8 mouse cellular contexts compared by ENCODE assay signal in genomic region chr12:86882279-86883018, GRCm38 (mm10). TPM values are rescaled to one million over a fixed set of nuclear protein-coding genes. Genes with fewer than 3 reads are reported as not detected.
DNase-seq lines count a peak whose midpoint lies in the region; ATAC-seq and TF ChIP-seq lines count a peak whose summit lies in the region.

No protein-coding gene starts in this region.

- peak overlapping the region; percentile 100 for H3K27ac ChIP-seq in spleen, adult 2 months (ENCODE audit: insufficient read depth, low read length)
- H3K27ac ChIP-seq in intestine, embryonic 15.5 days: peak overlapping the region; percentile 98
- H3K27ac ChIP-seq in limb, embryonic 14.5 days (replicated peaks; ENCODE audit: low read depth, low read length): peak overlapping the region; percentile 97
- peak overlapping the region; percentile 99 for H3K27ac ChIP-seq in midbrain, postnatal 0 days (ENCODE audit: low read depth, low read length)

- peak overlapping the region; percentile 99 for H3K4me3 ChIP-seq in spleen, adult 2 months (ENCODE audit: extremely low read depth, insufficient read depth, insufficient read length)
- peak overlapping the region; percentile 54 for H3K4me3 ChIP-seq in intestine, embryonic 15.5 days (replicated peaks)
- H3K4me3 ChIP-seq in limb, embryonic 14.5 days (replicated peaks; ENCODE audit: low read length): peak overlapping the region; percentile 97
- H3K4me3 ChIP-seq in midbrain, postnatal 0 days (ENCODE audit: low read depth, low read length): peak overlapping the region; percentile 92

- H3K27me3 ChIP-seq in spleen, adult 2 months (ENCODE audit: control insufficient read depth, insufficient read depth, low read length): 0 out of 2 replicates have a peak, but pooled peaks cover 1% of the 10 kb centered on the region
- H3K27me3 ChIP-seq in intestine, embryonic 15.5 days (replicated peaks): no peaks in the 10 kb centered on the region
- no peaks in the 10 kb centered on the region for H3K27me3 ChIP-seq in limb, embryonic 14.5 days (ENCODE audit: control insufficient read depth, insufficient read depth, low read length)
- H3K27me3 ChIP-seq in midbrain, postnatal 0 days (ENCODE audit: insufficient read depth, low read length): no peaks in the 10 kb centered on the region

- H3K4me2 ChIP-seq in intestine, embryonic 15.5 days (replicated peaks): peak overlapping the region; percentile 89
- peak overlapping the region; percentile 98 for H3K4me2 ChIP-seq in limb, embryonic 14.5 days (replicated peaks; ENCODE audit: low read depth, low read length, severe bottlenecking)
- peak overlapping the region; percentile 90 for H3K4me2 ChIP-seq in midbrain, postnatal 0 days (ENCODE audit: low read depth, low read length, poor library complexity, severe bottlenecking)

- peaks cover 20% of the 10 kb centered on the region for H3K4me1 ChIP-seq in spleen, adult 2 months (ENCODE audit: control insufficient read depth, insufficient read depth, insufficient read length)
- H3K4me1 ChIP-seq in intestine, embryonic 15.5 days (replicated peaks): peaks cover 33% of the 10 kb centered on the region
- peaks cover 43% of the 10 kb centered on the region for H3K4me1 ChIP-seq in limb, embryonic 14.5 days (ENCODE audit: control insufficient read depth, insufficient read depth, low read length)
- H3K4me1 ChIP-seq in midbrain, postnatal 0 days (ENCODE audit: insufficient read depth, low read length): peaks cover 20% of the 10 kb centered on the region

- ATAC-seq in intestine, embryonic 15.5 days: no peak
- ATAC-seq in limb, embryonic 14.5 days (ENCODE audit: low FRiP score, low read depth): no peak
- ATAC-seq in midbrain, postnatal 0 days (ENCODE audit: low FRiP score): peak; percentile 12; the same call in 1 of the 2 replicates

- no peak for TF ChIP-seq POLR2A in spleen, adult 2 months (IDR thresholded peaks at IDR 0.05; ENCODE audit: low read depth, low read length)
- no peak for TF ChIP-seq POLR2A in limb, embryonic 14.5 days (IDR thresholded peaks at IDR 0.05; ENCODE audit: borderline replicate concordance, extremely low read depth, insufficient read depth, insufficient read length)

- H3K9me3 ChIP-seq in intestine, embryonic 15.5 days: no peaks in the 10 kb centered on the region
- no peaks in the 10 kb centered on the region for H3K9me3 ChIP-seq in limb, embryonic 14.5 days (ENCODE audit: control insufficient read depth, low read length)
- H3K9me3 ChIP-seq in midbrain, postnatal 0 days (ENCODE audit: low read length): no peaks in the 10 kb centered on the region

- peak overlapping the region; percentile 96 for H3K9ac ChIP-seq in intestine, embryonic 15.5 days
- H3K9ac ChIP-seq in limb, embryonic 14.5 days (ENCODE audit: low read depth, low read length, severe bottlenecking): peak overlapping the region; percentile 93
- H3K9ac ChIP-seq in midbrain, postnatal 0 days (replicated peaks; ENCODE audit: low read length, poor library complexity, severe bottlenecking): peak overlapping the region; percentile 100

- 15% methylated on average over 59 of the region's 59 CpGs for WGBS in spleen, adult 2 months
- 1% methylated on average over 59 of the region's 59 CpGs for WGBS in intestine, embryonic 15.5 days
- under 1% methylated on average over 56 of the region's 59 CpGs for WGBS in limb, embryonic 14.5 days
- under 1% methylated on average over 56 of the region's 59 CpGs for WGBS in midbrain, postnatal 0 days

- TF ChIP-seq CTCF in spleen, adult 2 months (IDR thresholded peaks at IDR 0.05; ENCODE audit: extremely low read depth, insufficient read depth, insufficient read length, insufficient replicate concordance): no peak
- TF ChIP-seq CTCF in midbrain, postnatal 0 days (IDR thresholded peaks at IDR 0.05): no peak

- DNase-seq in spleen, adult 2 months (ENCODE audit: low read depth in 1 of 2, low spot score in 2 of 2): peak in 1 of 2 experiments; percentile 42
- no peak for DNase-seq in spleen, postnatal 14 days (ENCODE audit: low spot score in 2 of 2)
- peak; percentile 35 to 64 for DNase-seq in cerebellum, postnatal 4 days (ENCODE audit: low spot score in 2 of 2)
- DNase-seq in gastrocnemius, postnatal 14 days: peak; percentile 78
- DNase-seq in limb, embryonic 14.5 days (ENCODE audit: low spot score): peak; percentile 55
- DNase-seq in midbrain, postnatal 0 days (ENCODE audit: low spot score): peak; percentile 80
- peak; percentile 66 for DNase-seq in testis, postnatal 14 days (ENCODE audit: low spot score)

- intact Hi-C loops in gastrocnemius, postnatal 14 days (cut with DNase I; ENCODE audit: low total_unique reads): loop anchor here (5.0 kb wide), 1 partner anchor 75 kb away; no protein-coding TSS in a partner anchor

- peaks cover 5% of the 10 kb centered on the region; the same call in 1 of the 2 replicates for H3K36me3 ChIP-seq in spleen, adult 2 months (ENCODE audit: control insufficient read depth, insufficient read depth, low read length)
- H3K36me3 ChIP-seq in intestine, embryonic 15.5 days: no peaks in the 10 kb centered on the region
- peaks cover 15% of the 10 kb centered on the region for H3K36me3 ChIP-seq in limb, embryonic 14.5 days (ENCODE audit: control insufficient read depth, insufficient read depth, low read length)
- peaks cover 3% of the 10 kb centered on the region; the same call in 1 of the 2 replicates for H3K36me3 ChIP-seq in midbrain, postnatal 0 days (ENCODE audit: insufficient read depth, low read length)

RNA-seq across cellular contexts. Expression of gene Irf2bpl, which starts 2.1 kb away (rescaled TPM):
- 33.2 and 50.3 TPM in 2 replicates for polyA plus RNA-seq in spleen, adult 2 months (2012; rRNA removed)
- 10 to 100 TPM; 41.8 to 42.8 TPM for total RNA-seq in gastrocnemius, postnatal 14 days (2021)
- 19.6 and 22.4 TPM in 2 replicates for polyA plus RNA-seq in intestine, embryonic 15.5 days (2015; fragmentation: Nextera tagmentation; extraction: Ambion mirVana)
- polyA plus RNA-seq in limb, embryonic 14.5 days (2012; rRNA removed): 37.1 and 50.8 TPM in 2 replicates
- polyA plus RNA-seq in limb, embryonic 14.5 days (2014; fragmentation: Nextera tagmentation; extraction: Ambion mirVana): 33.9 and 37.0 TPM in 2 replicates
- total RNA-seq in midbrain, postnatal 0 days (2014; rRNA removed): 171 and 191 TPM in 2 replicates
- 74.2 and 86.2 TPM in 2 replicates for polyA plus RNA-seq in midbrain, postnatal 0 days (2015; fragmentation: Nextera tagmentation; extraction: Ambion mirVana)

Comparison
In these comparisons a context has a peak if more than half of its experiments do, and no peak if none do; other contexts are left out.
1. DNase-seq: peak in cerebellum, postnatal 4 days (2 of 2), gastrocnemius, postnatal 14 days (single experiment), limb, embryonic 14.5 days (single experiment), midbrain, postnatal 0 days (single experiment) and testis, postnatal 14 days (single experiment); none in spleen, postnatal 14 days (0 of 2).
2. Peak in every context shown above with its lines, with median percentiles within 50 percentile points of each other: H3K27ac ChIP-seq, H3K4me3 ChIP-seq, H3K4me2 ChIP-seq and H3K9ac ChIP-seq.